Mouse (Mus musculus): ENCODE results near the gene Myh9. TPM values are rescaled to one million over a fixed set of nuclear protein-coding genes. Genes with fewer than 3 reads are reported as not detected.

Myh9 gene
- total and polyA plus RNA-seq, 2 experiments from 2014 or later: 9.1 to 33.6 TPM

GRCm38 (mm10) chr15:77766981-77767380 is 75.0 kb downstream of the Myh9 start:
- Histone ChIP-seq H3K27me3 (ENCODE audit: insufficient read depth, low read length) (no peaks in the 10 kb centered on the region), H3K9me3 (ENCODE audit: low read length) (no peaks in the 10 kb centered on the region), H3K36me3 (ENCODE audit: insufficient read depth, low read length) (peaks cover 89% of the 10 kb centered on the region), H3K4me2 (ENCODE audit: low read depth, low read length) (no peak overlapping the region), H3K4me1 (ENCODE audit: insufficient read depth, low read length) (no peaks in the 10 kb centered on the region), H3K4me3 (ENCODE audit: low read length) (no peak overlapping the region), H3K27ac (no peak overlapping the region), H3K9ac (replicated peaks; ENCODE audit: low read length) (no peak overlapping the region)
- 91% methylated on average over 11 of the region's 11 CpGs for WGBS
- no peak for TF ChIP-seq CTCF (IDR thresholded peaks at IDR 0.05; ENCODE audit: low read depth)
- DNase-seq (ENCODE audit: low spot score) (no peak), ATAC-seq (no peak)

GRCm38 (mm10) chr15:77765484-77766093 is 76.4 kb downstream of the Myh9 start:
- Histone ChIP-seq H3K9ac (replicated peaks; ENCODE audit: low read length) (no peak overlapping the region), H3K4me3 (ENCODE audit: low read length) (no peak overlapping the region), H3K27ac (no peak overlapping the region), H3K4me2 (ENCODE audit: low read depth, low read length) (no peak overlapping the region), H3K4me1 (ENCODE audit: insufficient read depth, low read length) (no peaks in the 10 kb centered on the region), H3K9me3 (ENCODE audit: low read length) (no peaks in the 10 kb centered on the region), H3K36me3 (ENCODE audit: insufficient read depth, low read length) (peaks cover 86% of the 10 kb centered on the region), H3K27me3 (ENCODE audit: insufficient read depth, low read length) (no peaks in the 10 kb centered on the region)
- DNase-seq (ENCODE audit: low spot score) (no peak), ATAC-seq (no peak)
- no peak for TF ChIP-seq CTCF (IDR thresholded peaks at IDR 0.05; ENCODE audit: low read depth)
- 95% methylated on average over 16 of the region's 16 CpGs for WGBS

GRCm38 (mm10) chr15:77764391-77765006 is 77.5 kb downstream of the Myh9 start:
- no peaks in the 10 kb centered on the region for H3K4me1 ChIP-seq (ENCODE audit: insufficient read depth, low read length)
- H3K27me3 ChIP-seq (ENCODE audit: insufficient read depth, low read length): no peaks in the 10 kb centered on the region
- no peaks in the 10 kb centered on the region for H3K9me3 ChIP-seq (ENCODE audit: low read length)
- 68% methylated on average over 13 of the region's 13 CpGs for WGBS
- DNase-seq (ENCODE audit: low spot score): peak; percentile 37
- peaks cover 75% of the 10 kb centered on the region for H3K36me3 ChIP-seq (ENCODE audit: insufficient read depth, low read length)
- H3K4me2 ChIP-seq (ENCODE audit: low read depth, low read length): no peak overlapping the region
- H3K4me3 ChIP-seq (ENCODE audit: low read length): no peak overlapping the region
- H3K27ac ChIP-seq: no peak overlapping the region
- no peak for ATAC-seq
- no peak for TF ChIP-seq CTCF (IDR thresholded peaks at IDR 0.05; ENCODE audit: low read depth)
- no peak overlapping the region for H3K9ac ChIP-seq (replicated peaks; ENCODE audit: low read length)

GRCm38 (mm10) chr15:77763702-77764101 is 78.3 kb downstream of the Myh9 start:
- no peak for DNase-seq (ENCODE audit: low spot score)
- Histone ChIP-seq H3K36me3 (ENCODE audit: insufficient read depth, low read length) (peaks cover 67% of the 10 kb centered on the region), H3K4me1 (ENCODE audit: insufficient read depth, low read length) (no peaks in the 10 kb centered on the region), H3K4me2 (ENCODE audit: low read depth, low read length) (no peak overlapping the region), H3K9ac (replicated peaks; ENCODE audit: low read length) (no peak overlapping the region), H3K4me3 (ENCODE audit: low read length) (no peak overlapping the region), H3K9me3 (ENCODE audit: low read length) (no peaks in the 10 kb centered on the region), H3K27ac (no peak overlapping the region), H3K27me3 (ENCODE audit: insufficient read depth, low read length) (no peaks in the 10 kb centered on the region)
- TF ChIP-seq CTCF (IDR thresholded peaks at IDR 0.05; ENCODE audit: low read depth): no peak
- ATAC-seq: no peak
- 86% methylated on average over 11 of the region's 11 CpGs for WGBS

- no peak overlapping the region for H3K9ac ChIP-seq (replicated peaks; ENCODE audit: low read length)
- no peak for TF ChIP-seq CTCF (IDR thresholded peaks at IDR 0.05; ENCODE audit: low read depth)
- H3K36me3 ChIP-seq (ENCODE audit: insufficient read depth, low read length): peaks cover 62% of the 10 kb centered on the region
- no peaks in the 10 kb centered on the region for H3K9me3 ChIP-seq (ENCODE audit: low read length)
- DNase-seq (ENCODE audit: low spot score): no peak
- no peak overlapping the region for H3K27ac ChIP-seq
- no peaks in the 10 kb centered on the region for H3K27me3 ChIP-seq (ENCODE audit: insufficient read depth, low read length)
- no peak overlapping the region for H3K4me2 ChIP-seq (ENCODE audit: low read depth, low read length)
- H3K4me3 ChIP-seq (ENCODE audit: low read length): no peak overlapping the region
- 95% methylated on average over 16 of the region's 16 CpGs for WGBS
- H3K4me1 ChIP-seq (ENCODE audit: insufficient read depth, low read length): no peaks in the 10 kb centered on the region
- no peak for ATAC-seq
These were observed 78.9 kb downstream of the Myh9 start for GRCm38 (mm10) chr15:77763050-77763449.

GRCm38 (mm10) chr15:77761561-77762380 is 80.2 kb downstream of the Myh9 start:
- peaks cover 51% of the 10 kb centered on the region for H3K36me3 ChIP-seq (ENCODE audit: insufficient read depth, low read length)
- H3K27ac ChIP-seq: no peak overlapping the region
- H3K4me1 ChIP-seq (ENCODE audit: insufficient read depth, low read length): no peaks in the 10 kb centered on the region
- WGBS: 72% methylated on average over 22 of the region's 22 CpGs
- no peak overlapping the region for H3K9ac ChIP-seq (replicated peaks; ENCODE audit: low read length)
- no peaks in the 10 kb centered on the region for H3K27me3 ChIP-seq (ENCODE audit: insufficient read depth, low read length)
- H3K4me2 ChIP-seq (ENCODE audit: low read depth, low read length): no peak overlapping the region
- TF ChIP-seq CTCF (IDR thresholded peaks at IDR 0.05; ENCODE audit: low read depth): peak; percentile 84
- no peaks in the 10 kb centered on the region for H3K9me3 ChIP-seq (ENCODE audit: low read length)
- DNase-seq (ENCODE audit: low spot score) (peak; percentile 63), ATAC-seq (peak; percentile 54)
- no peak overlapping the region for H3K4me3 ChIP-seq (ENCODE audit: low read length)

All from hindbrain, postnatal 0 days (tissue).